Mouse (Mus musculus): ENCODE measurements around the gene Snapc5.

DNA sequence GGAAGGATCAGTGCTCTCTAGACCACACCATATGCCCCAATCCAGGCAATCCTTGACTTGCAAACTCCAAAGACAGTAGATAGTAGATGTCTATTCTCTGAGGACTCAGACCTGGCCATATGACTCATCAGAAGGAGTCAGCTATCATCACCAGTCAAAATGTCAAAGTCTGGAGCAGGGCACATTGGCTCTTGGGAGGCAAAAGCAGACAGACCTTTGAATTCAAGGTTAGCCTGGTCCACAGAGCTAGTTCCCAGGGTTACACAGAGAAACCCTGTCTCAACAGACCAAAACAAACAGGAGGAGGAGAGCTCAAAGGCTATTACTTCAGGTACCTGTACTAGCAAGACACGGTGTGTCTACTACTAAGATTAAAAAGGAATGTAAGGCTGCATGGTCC is 14.8 kb downstream of the Snapc5 start:
- TF ChIP-seq CTCF (IDR thresholded peaks at IDR 0.05; ENCODE audit: low read depth) (no peak), EP300 (IDR thresholded peaks at IDR 0.05; ENCODE audit: low read depth) (no peak)

Measured in liver, postnatal 0 days (tissue).